Mouse (Mus musculus) MEL (cell line): ENCODE results near the gene Ippk. TPM values are rescaled to one million over a fixed set of nuclear protein-coding genes. Genes with fewer than 3 reads are reported as not detected.
A peak's percentile ranks its signal among the peaks of the same experiment; 100 is the strongest.

Experiments used
- DNase-seq: peaks from one replicate; pipeline ENCODE4 v3.0.0; 2011; ENCODE audit warnings: low read depth, low spot score
- H3K27ac ChIP-seq: 2 replicates; pipeline ENCODE4 v1.5.1; 2012; ENCODE audit warnings: low read depth, mild to moderate bottlenecking, control low read depth, low read length, moderate library complexity; ENCODE audit not compliant: control insufficient read depth
- H3K27me3 ChIP-seq, 2 experiments: fragments of 150-350 bp in 1 of 2; sonication (generic) in 1 of 2; 2 replicates each; pipeline ENCODE4 v1.6.1; 2012; ENCODE audit warnings: low read length in 2 of 2, mild to moderate bottlenecking in 2 of 2, improper control_type of control experiment in 1 of 2, moderate library complexity in 1 of 2; ENCODE audit not compliant: insufficient read depth in 2 of 2, control insufficient read depth in 1 of 2
- H3K36me3 ChIP-seq, 2 experiments: 2 replicates each; pipeline ENCODE4 v1.6.1; 2012 to 2014; ENCODE audit warnings: low read length in 2 of 2, improper control_type of control experiment in 1 of 2, inconsistent platforms in 1 of 2, mild to moderate bottlenecking in 1 of 2; ENCODE audit not compliant: insufficient read depth in 2 of 2, control insufficient read depth in 1 of 2
- H3K4me1 ChIP-seq, 2 experiments: fragments of 150-350 bp in 1 of 2; sonication (generic) in 1 of 2; 2 replicates each; pipeline ENCODE4 v1.6.1; 2012; ENCODE audit warnings: low read length in 2 of 2, improper control_type of control experiment in 1 of 2, mild to moderate bottlenecking in 1 of 2; ENCODE audit not compliant: insufficient read depth in 2 of 2, control insufficient read depth in 1 of 2
- H3K4me3 ChIP-seq, 2 experiments: fragments of 150-350 bp in 1 of 2; sonication (generic) in 1 of 2; 2 replicates each; pipeline ENCODE4 v1.5.1; 2012; ENCODE audit warnings: low read depth in 2 of 2, low read length in 2 of 2, mild to moderate bottlenecking in 2 of 2, moderate library complexity in 2 of 2, control low read depth in 1 of 2, improper control_type of control experiment in 1 of 2; ENCODE audit not compliant: control insufficient read depth in 1 of 2, insufficient read depth in 1 of 2
- H3K79me2 ChIP-seq: 2 replicates; pipeline ENCODE4 v1.6.1; 2012; ENCODE audit warnings: mild to moderate bottlenecking, low read length, moderate library complexity; ENCODE audit not compliant: control insufficient read depth, poor library complexity, insufficient read depth
- H3K9ac ChIP-seq: 2 replicates; pipeline ENCODE4 v1.6.1; 2012; ENCODE audit warnings: low read depth, mild to moderate bottlenecking, control low read depth, low read length, moderate library complexity; ENCODE audit not compliant: control insufficient read depth, poor library complexity, severe bottlenecking
- H3K9me3 ChIP-seq: fragments of 150-350 bp; sonication (generic); replicated peaks from 2 replicates; pipeline ENCODE4 v1.6.1; 2012; ENCODE audit warnings: mild to moderate bottlenecking, low read length, improper control_type of control experiment, moderate library complexity; ENCODE audit not compliant: insufficient read depth
- BHLHE40 ChIP-seq: IDR thresholded peaks from 2 replicates; pipeline ENCODE4 v1.6.1; 2012; ENCODE audit warnings: low read depth, mild to moderate bottlenecking, inconsistent platforms, low read length, improper control_type of control experiment, borderline replicate concordance
- CHD2 ChIP-seq: IDR thresholded peaks from 2 replicates; pipeline ENCODE4 v1.6.1; 2011; ENCODE audit warnings: low read length, improper control_type of control experiment
- CTCF ChIP-seq, 3 experiments: IDR thresholded peaks in 2 of 3; conservative IDR thresholded peaks in 1 of 3; 2 replicates each; pipeline ENCODE4 v1.5.1; 2011 to 2012; ENCODE audit warnings: low read length in 3 of 3, low read depth in 2 of 3, mild to moderate bottlenecking in 2 of 3, improper control_type of control experiment in 1 of 3, inconsistent platforms in 1 of 3, mixed read lengths in 1 of 3, moderate library complexity in 1 of 3; ENCODE audit not compliant: control insufficient read depth in 1 of 3, insufficient read depth in 1 of 3, poor library complexity in 1 of 3, severe bottlenecking in 1 of 3
- E2F4 ChIP-seq: IDR thresholded peaks from 2 replicates; pipeline ENCODE4 v1.6.1; 2011; ENCODE audit warnings: low read depth, low read length, improper control_type of control experiment, borderline replicate concordance
- ETS1 ChIP-seq: IDR thresholded peaks from 2 replicates; pipeline ENCODE4 v1.6.1; 2012; ENCODE audit warnings: low read depth, mild to moderate bottlenecking, inconsistent platforms, low read length, improper control_type of control experiment, moderate library complexity
- GATA1 ChIP-seq: IDR thresholded peaks from 2 replicates; pipeline ENCODE4 v1.6.1; 2011; ENCODE audit warnings: low read depth, low read length, improper control_type of control experiment
- HCFC1 ChIP-seq: IDR thresholded peaks from 2 replicates; pipeline ENCODE4 v1.6.1; 2012; ENCODE audit warnings: low read depth, mild to moderate bottlenecking, inconsistent platforms, low read length, improper control_type of control experiment, moderate library complexity
- JUND ChIP-seq: IDR thresholded peaks from 2 replicates; pipeline ENCODE4 v1.6.1; 2011; ENCODE audit warnings: low read depth, mild to moderate bottlenecking, improper control_type of control experiment, low read length
- MAX ChIP-seq: IDR thresholded peaks from 2 replicates; pipeline ENCODE4 v1.6.1; 2011; ENCODE audit warnings: low read length, improper control_type of control experiment
- MAZ ChIP-seq: IDR thresholded peaks from 2 replicates; pipeline ENCODE4 v1.6.1; 2012; ENCODE audit warnings: low read depth, mild to moderate bottlenecking, inconsistent platforms, low read length, improper control_type of control experiment
- MYB ChIP-seq: IDR thresholded peaks from 2 replicates; pipeline ENCODE4 v1.6.1; 2011; ENCODE audit warnings: mild to moderate bottlenecking, low read depth, low read length, improper control_type of control experiment
- NRF1 ChIP-seq: IDR thresholded peaks from 2 replicates; pipeline ENCODE4 v1.6.1; 2014; ENCODE audit warnings: low read depth, mild to moderate bottlenecking, inconsistent platforms, low read length, improper control_type of control experiment, moderate library complexity; ENCODE audit not compliant: poor library complexity, insufficient read depth, severe bottlenecking
- POLR2A ChIP-seq, 2 experiments: IDR thresholded peaks; 2 replicates each; pipeline ENCODE4 v1.6.1; 2011 to 2012; ENCODE audit warnings: low read length in 2 of 2, mild to moderate bottlenecking in 2 of 2, control low read depth in 1 of 2, improper control_type of control experiment in 1 of 2, low read depth in 1 of 2, moderate library complexity in 1 of 2; ENCODE audit not compliant: control insufficient read depth in 1 of 2, insufficient read depth in 1 of 2, poor library complexity in 1 of 2
- POLR2AphosphoS5 ChIP-seq: IDR thresholded peaks from 2 replicates; pipeline ENCODE4 v1.6.1; 2012; ENCODE audit warnings: low read depth, borderline replicate concordance, mild to moderate bottlenecking, inconsistent platforms, low read length, moderate library complexity, mixed read lengths
- RCOR1 ChIP-seq: IDR thresholded peaks from 2 replicates; pipeline ENCODE4 v1.6.1; 2012; ENCODE audit warnings: low read depth, mild to moderate bottlenecking, inconsistent platforms, low read length, improper control_type of control experiment
- SIN3A ChIP-seq: IDR thresholded peaks from 2 replicates; pipeline ENCODE4 v1.6.1; 2012; ENCODE audit warnings: low read length, improper control_type of control experiment, inconsistent platforms
- TAL1 ChIP-seq: IDR thresholded peaks from 2 replicates; pipeline ENCODE4 v1.6.1; 2012; ENCODE audit warnings: mild to moderate bottlenecking, inconsistent platforms, low read length, moderate library complexity, mixed read lengths
- UBTF ChIP-seq: IDR thresholded peaks from 2 replicates; pipeline ENCODE4 v1.6.1; 2012; ENCODE audit warnings: low read depth, mild to moderate bottlenecking, inconsistent platforms, low read length, improper control_type of control experiment, moderate library complexity, borderline replicate concordance; ENCODE audit not compliant: insufficient read depth
- ZC3H11A ChIP-seq: IDR thresholded peaks from 2 replicates; pipeline ENCODE4 v1.6.1; 2012; ENCODE audit warnings: low read depth, mild to moderate bottlenecking, inconsistent platforms, low read length, improper control_type of control experiment
- ZKSCAN1 ChIP-seq: IDR thresholded peaks from 2 replicates; pipeline ENCODE4 v1.6.1; 2012; ENCODE audit warnings: low read depth, mild to moderate bottlenecking, inconsistent platforms, low read length, improper control_type of control experiment, moderate library complexity
- ZMIZ1 ChIP-seq: IDR thresholded peaks from 2 replicates; pipeline ENCODE4 v1.6.1; 2012; ENCODE audit warnings: low read depth, mild to moderate bottlenecking, inconsistent platforms, low read length, improper control_type of control experiment, moderate library complexity
- polyA plus RNA-seq, 2 experiments: library from polyadenylated mRNA; stranded (reverse) in 1 of 2; unstranded in 1 of 2; fragments of >175 nt in 1 of 2; fragments of >200 nt in 1 of 2; gene quantifications; 2 replicates each; pipeline versions ENCODE4 v1.2.1 to v1.2.4; 2012; ENCODE audit warnings: low replicate concordance in 2 of 2, low read depth in 1 of 2; ENCODE audit not compliant: insufficient read length in 2 of 2, insufficient read depth in 1 of 2, missing spikeins in 1 of 2
- total RNA-seq: library from RNA; depleted of rRNA; stranded (reverse); fragments of 300-350 nt; gene quantifications from 2 replicates; pipeline ENCODE4 v1.2.3, GENCODE M21; 2012

Ippk gene
- total and polyA plus RNA-seq, 3 experiments = 14.0 to 19.6 TPM; not detected in 1

DNA sequence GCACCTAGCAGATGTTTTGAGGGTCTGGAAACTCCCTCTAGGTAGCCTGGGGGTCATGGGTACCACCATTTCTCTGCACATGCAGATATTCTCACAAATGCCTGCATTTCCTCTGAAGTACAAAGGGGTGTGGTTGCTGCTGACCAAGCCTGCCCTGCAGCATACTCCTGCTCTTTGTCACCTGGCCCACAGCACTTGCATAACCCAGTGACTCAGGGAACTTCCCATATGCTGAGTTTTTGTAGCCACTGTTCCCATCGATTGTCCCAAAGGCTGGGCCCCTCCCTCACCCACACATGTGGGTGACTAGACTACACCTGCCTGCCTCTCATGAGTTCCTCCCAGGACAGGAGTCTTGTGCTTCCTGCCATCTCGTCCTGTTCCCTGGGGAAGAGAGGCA lies 18.4 kb upstream of the Ippk start:
- TF ChIP-seq MAX (no peak), ETS1 (no peak), NRF1 (no peak), GATA1 (no peak)
- TF ChIP-seq, all 39 proteins: peak for 0
- Histone ChIP-seq H3K4me1 (no peaks in the 10 kb centered on the region), H3K4me3 (no peak overlapping the region), H3K36me3 (no peaks in the 10 kb centered on the region), H3K27me3 (no peaks in the 10 kb centered on the region), H3K9me3 (no peaks in the 10 kb centered on the region), H3K79me2 (no peaks in the 10 kb centered on the region), H3K9ac (no peak overlapping the region), H3K27ac (no peak overlapping the region)
- DNase-seq = no peak

DNA sequence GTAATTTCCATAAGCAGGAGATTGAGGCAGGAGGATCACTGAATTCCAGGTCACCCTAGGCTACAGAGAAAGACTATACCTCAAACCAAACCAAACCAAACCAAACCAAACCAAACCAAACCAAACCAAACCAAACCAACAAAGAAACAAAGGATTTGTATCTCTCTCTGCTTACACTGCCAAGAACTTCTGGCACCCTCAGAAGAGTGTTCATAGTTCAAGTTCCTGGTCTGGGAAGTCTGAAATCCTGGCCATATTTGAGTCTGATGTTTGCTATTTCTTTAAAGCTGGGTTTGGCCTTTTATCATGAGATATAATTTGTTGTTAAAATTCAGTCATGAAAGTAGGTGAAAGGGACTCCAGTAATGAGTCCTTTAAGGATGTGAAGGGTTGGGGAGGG lies 13.3 kb upstream of the Ippk start:
- Histone ChIP-seq H3K9me3 (no peaks in the 10 kb centered on the region), H3K36me3 (no peaks in the 10 kb centered on the region), H3K79me2 (no peaks in the 10 kb centered on the region), H3K27ac (no peak overlapping the region), H3K4me3 (no peak overlapping the region), H3K4me1 (no peaks in the 10 kb centered on the region), H3K9ac (no peak overlapping the region), H3K27me3 (peaks cover 0 to 1% of the 10 kb centered on the region in 2 experiments; a peak in 1 of 4 replicates)
- TF ChIP-seq CHD2 = no peak
- no peak for DNase-seq

DNA sequence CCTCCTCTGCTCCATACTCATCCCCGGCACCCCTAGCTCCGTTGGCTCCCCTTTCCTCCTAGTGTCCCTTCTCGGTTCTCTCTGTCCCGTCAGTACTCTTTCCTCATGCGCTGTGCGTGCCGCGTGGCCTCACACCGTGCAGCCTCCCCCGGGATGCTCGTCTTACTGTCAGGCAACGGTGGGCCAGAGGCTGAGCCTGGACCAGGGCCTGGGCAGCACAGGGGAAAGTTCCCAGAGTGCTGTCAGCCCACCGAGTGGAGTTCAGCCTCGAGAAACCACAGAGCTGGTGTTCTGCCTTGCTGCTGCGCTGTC lies 513 bp downstream of the Ippk start:
- H3K27ac ChIP-seq = no peak overlapping the region
- peak overlapping the region; percentile 76 to 90 for H3K4me3 ChIP-seq
- H3K4me1 ChIP-seq = peaks cover 2 to 23% of the 10 kb centered on the region in 2 experiments; a peak in 3 of 4 replicates
- no peaks in the 10 kb centered on the region for H3K9me3 ChIP-seq
- peak; percentile 70 for DNase-seq
- H3K27me3 ChIP-seq = no peaks in the 10 kb centered on the region
- peaks cover 53% of the 10 kb centered on the region for H3K79me2 ChIP-seq
- TF ChIP-seq MYB (no peak), JUND (no peak), TAL1 (no peak), POLR2A (IDR thresholded peaks at IDR 0.05; ENCODE audit: control insufficient read depth in 1 of 2, insufficient read depth in 1 of 2, low read depth in 1 of 2, low read length in 2 of 2, poor library complexity in 1 of 2) (no peak), CTCF (IDR thresholded peaks at IDR 0.05 in 2 of 3, conservative IDR thresholded peaks at IDR 0.05 in 1 of 3; ENCODE audit: control insufficient read depth in 1 of 3, insufficient read depth in 1 of 3, low read depth in 2 of 3, low read length in 3 of 3, poor library complexity in 1 of 3, severe bottlenecking in 1 of 3) (no peak), ZMIZ1 (no peak), BHLHE40 (no peak), UBTF (no peak), SIN3A (no peak), MAZ (no peak), ZKSCAN1 (no peak), E2F4 (no peak), MAX (no peak; the same call in 1 of the 2 replicates), HCFC1 (no peak), RCOR1 (no peak), POLR2AphosphoS5 (no peak), ZC3H11A (no peak)
- H3K36me3 ChIP-seq = peaks cover 0 to 25% of the 10 kb centered on the region in 2 experiments; a peak in 2 of 4 replicates
- peak overlapping the region; percentile 76 for H3K9ac ChIP-seq
